Mouse (Mus musculus) ES-Bruce4 (cell line): ENCODE data around the gene Hemgn. TPM values are rescaled to one million over a fixed set of nuclear protein-coding genes. Genes with fewer than 3 reads are reported as not detected.
A peak's percentile ranks its signal among the peaks of the same experiment; 100 is the strongest.

Experiments
- H3K27ac ChIP-seq: 2 replicates; pipeline ENCODE4 v1.5.1; 2012; ENCODE audit warnings: low read length, inconsistent platforms; ENCODE audit not compliant: insufficient read depth
- H3K27me3 ChIP-seq: 2 replicates; pipeline ENCODE4 v1.6.1; 2012; ENCODE audit warnings: mild to moderate bottlenecking, low read length, inconsistent platforms; ENCODE audit not compliant: control insufficient read depth, poor library complexity, insufficient read depth, severe bottlenecking
- H3K36me3 ChIP-seq: 2 replicates; pipeline ENCODE4 v1.6.1; 2012; ENCODE audit warnings: inconsistent platforms, mild to moderate bottlenecking, low read length, moderate library complexity; ENCODE audit not compliant: control insufficient read depth, poor library complexity, insufficient read depth, severe bottlenecking
- H3K4me1 ChIP-seq: one replicate; pipeline ENCODE4 v1.8.1; 2011; ENCODE audit warnings: low read length; ENCODE audit not compliant: control insufficient read depth, insufficient read depth
- H3K4me3 ChIP-seq: 2 replicates; pipeline ENCODE4 v1.5.1; 2011; ENCODE audit warnings: low read depth, mild to moderate bottlenecking, low read length
- H3K9ac ChIP-seq: 2 replicates; pipeline ENCODE4 v1.6.1; 2012; ENCODE audit warnings: low read depth, mild to moderate bottlenecking, inconsistent platforms; ENCODE audit not compliant: poor library complexity, severe bottlenecking
- H3K9me3 ChIP-seq: replicated peaks from 2 replicates; pipeline ENCODE4 v1.6.1; 2012; ENCODE audit warnings: mild to moderate bottlenecking, low read length, inconsistent platforms; ENCODE audit not compliant: control insufficient read depth, poor library complexity, insufficient read depth, severe bottlenecking
- CTCF ChIP-seq: IDR thresholded peaks from one replicate; pipeline ENCODE4 v1.8.1; 2011; ENCODE audit warnings: low read depth, low read length
- EP300 ChIP-seq: IDR thresholded peaks from 2 replicates; pipeline ENCODE4 v1.6.1; 2011; ENCODE audit warnings: low read depth, low read length; ENCODE audit not compliant: insufficient read depth
- POLR2A ChIP-seq: IDR thresholded peaks from one replicate; pipeline ENCODE4 v1.8.1; 2011; ENCODE audit warnings: low read length; ENCODE audit not compliant: insufficient read depth
- polyA plus RNA-seq: library from polyadenylated mRNA; stranded (reverse); fragments of >200 nt; gene quantifications from 2 replicates; pipeline ENCODE4 v1.2.4, GENCODE M21; 2011; ENCODE audit warnings: low read depth; ENCODE audit not compliant: missing spikeins, insufficient read depth, insufficient read length

Gene Hemgn
- polyA plus RNA-seq, 1 experiment, result not detected

DNA sequence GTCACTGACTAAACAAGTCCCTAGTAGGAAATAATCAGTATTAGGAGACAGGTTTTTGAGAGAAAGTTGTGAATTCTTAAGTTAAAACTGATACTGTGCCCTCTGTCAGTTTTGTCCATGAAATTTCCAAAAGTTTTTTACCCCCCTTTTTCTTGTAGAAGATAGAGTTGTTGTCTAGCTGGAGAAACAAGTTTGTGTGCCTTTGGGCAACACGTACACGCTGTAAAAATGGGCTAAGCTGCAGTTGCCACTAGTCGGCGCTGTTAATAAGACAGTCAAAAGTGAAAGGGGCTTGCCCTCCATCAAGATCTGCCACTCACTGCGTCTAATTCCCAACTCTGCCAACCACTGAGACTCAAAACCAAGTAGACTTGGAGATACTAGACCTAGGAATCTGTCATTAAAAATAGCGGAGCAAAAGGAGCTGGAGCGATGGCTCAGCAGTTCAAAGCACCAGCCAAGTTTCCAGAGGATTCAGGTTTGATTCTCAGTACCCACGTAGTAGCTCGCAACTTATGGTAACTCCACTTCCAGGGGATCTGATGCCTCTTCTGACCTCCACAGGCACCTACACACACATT, 22.8 kb downstream of the Hemgn start:
- H3K4me1 ChIP-seq, result no peaks in the 10 kb centered on the region
- TF ChIP-seq POLR2A, result no peak
- TF ChIP-seq CTCF, result peak; percentile 64
- no peaks in the 10 kb centered on the region for H3K9me3 ChIP-seq
- peaks cover 11% of the 10 kb centered on the region for H3K36me3 ChIP-seq
- H3K9ac ChIP-seq, result peak overlapping the region; percentile 89
- H3K27me3 ChIP-seq, result no peaks in the 10 kb centered on the region
- no peak overlapping the region for H3K27ac ChIP-seq
- H3K4me3 ChIP-seq, result no peak overlapping the region

DNA sequence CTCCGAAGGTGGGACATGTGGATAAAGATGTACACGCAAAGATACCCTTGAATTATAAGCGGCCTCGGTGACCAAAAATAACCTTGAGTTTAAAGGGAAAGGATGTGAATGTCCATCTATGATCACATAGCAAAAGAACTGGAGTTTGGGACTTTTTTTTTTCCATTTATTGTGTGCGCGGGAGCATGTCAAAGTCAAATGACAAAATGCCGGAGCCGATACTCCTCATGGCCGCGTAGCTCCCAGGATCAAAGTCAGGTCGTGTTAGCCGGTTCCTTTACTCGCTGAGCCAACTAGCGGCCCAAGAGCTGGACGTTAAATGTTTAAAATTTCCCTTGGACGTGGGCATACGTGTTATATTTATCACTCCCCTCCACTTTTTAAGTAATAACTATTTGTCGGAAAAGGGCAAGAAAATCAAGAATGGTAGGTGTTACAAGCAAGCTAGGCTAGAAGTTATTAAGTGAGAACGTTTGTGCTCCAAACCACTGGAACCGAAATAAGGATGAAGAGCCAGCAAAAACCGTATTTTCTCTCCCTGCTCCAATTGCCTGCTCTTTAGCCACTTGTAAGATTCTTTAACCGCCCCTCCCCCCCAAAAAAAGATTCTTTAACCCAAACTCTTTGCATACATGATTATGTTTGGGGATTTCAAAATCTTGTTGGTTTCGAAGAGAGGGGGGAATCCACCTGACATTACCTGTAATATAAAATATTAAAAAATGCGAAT, 23.5 kb downstream of the Hemgn start:
- TF ChIP-seq POLR2A (no peak), CTCF (no peak), EP300 (no peak)
- H3K27ac ChIP-seq, result peak overlapping the region; percentile 75
- H3K9me3 ChIP-seq, result no peaks in the 10 kb centered on the region
- peak overlapping the region; percentile 87 for H3K4me3 ChIP-seq
- peaks cover 11% of the 10 kb centered on the region for H3K36me3 ChIP-seq
- H3K9ac ChIP-seq, result peak overlapping the region; percentile 89
- no peaks in the 10 kb centered on the region for H3K27me3 ChIP-seq
- H3K4me1 ChIP-seq, result no peaks in the 10 kb centered on the region

DNA sequence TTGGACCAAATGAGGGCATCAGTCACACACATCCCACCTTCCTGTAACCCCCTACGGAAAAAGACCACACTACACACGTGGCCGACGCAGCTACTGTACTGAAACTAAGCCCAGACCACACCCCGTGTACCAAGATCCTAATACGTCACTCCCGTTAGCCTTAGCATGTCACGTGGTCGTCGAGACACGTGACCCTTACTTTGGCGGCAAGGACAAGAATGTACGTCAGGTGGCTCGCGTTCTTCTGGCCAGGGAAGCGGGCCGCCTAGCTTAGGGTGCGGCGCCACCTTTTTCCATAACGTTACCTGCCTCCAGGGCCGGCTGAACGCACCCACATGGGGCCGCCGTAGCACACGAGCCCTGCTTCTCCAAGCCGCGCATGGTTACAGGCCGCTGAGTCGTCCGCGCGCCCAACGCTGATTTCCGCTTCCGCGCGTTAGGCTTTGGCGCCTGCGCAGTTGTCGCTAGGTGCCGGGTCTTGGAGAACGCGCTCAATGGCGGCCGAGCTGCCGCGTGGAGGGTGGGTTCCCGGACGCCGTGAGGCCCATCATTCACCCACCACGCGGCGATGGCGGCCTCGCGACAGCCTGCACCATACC, 24.2 kb downstream of the Hemgn start, which contains the start of gene Trmo:
Trmo (minus strand) TSS at position 425 of the 599 bp plus-strand sequence.
- Histone ChIP-seq H3K4me3 (peak within 1 kb of the TSS; percentile 87), H3K4me1 (no peaks in the 10 kb centered on the region), H3K27ac (peak within 1 kb of the TSS; percentile 75), H3K36me3 (peaks cover 13% of the 10 kb centered on the region), H3K9ac (peak within 1 kb of the TSS; percentile 89), H3K27me3 (no peaks in the 10 kb centered on the region), H3K9me3 (no peaks in the 10 kb centered on the region)
- TF ChIP-seq CTCF, result no peak
- TF ChIP-seq EP300, result peak; percentile 52; the same call in 1 of the 2 replicates
- peak; percentile 91 for TF ChIP-seq POLR2A

DNA sequence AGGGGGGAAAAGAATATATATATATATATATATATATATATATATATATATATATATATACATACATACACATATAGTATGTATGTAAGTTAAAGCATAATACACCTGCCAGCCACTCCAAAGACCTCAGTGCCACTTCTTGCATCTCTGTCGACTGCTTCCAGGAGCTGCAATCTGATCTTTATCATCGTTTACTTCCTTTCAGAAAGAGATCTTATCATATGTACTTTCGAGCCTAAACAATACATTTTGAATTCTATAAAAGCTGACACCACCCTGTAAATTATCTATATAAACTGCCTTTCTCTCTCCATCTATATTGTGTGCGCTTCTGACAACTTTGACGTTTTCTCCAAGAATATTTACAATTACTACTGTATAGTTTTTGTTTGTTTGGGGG, 24.8 kb downstream of the Hemgn start:
- Histone ChIP-seq H3K4me1 (no peaks in the 10 kb centered on the region), H3K4me3 (peak overlapping the region; percentile 27; the same call in 1 of the 2 replicates), H3K36me3 (peaks cover 17% of the 10 kb centered on the region), H3K27me3 (no peaks in the 10 kb centered on the region), H3K27ac (no peak overlapping the region), H3K9me3 (no peaks in the 10 kb centered on the region), H3K9ac (peak overlapping the region; percentile 72)
- TF ChIP-seq EP300, result no peak
- no peak for TF ChIP-seq CTCF
- no peak for TF ChIP-seq POLR2A

DNA sequence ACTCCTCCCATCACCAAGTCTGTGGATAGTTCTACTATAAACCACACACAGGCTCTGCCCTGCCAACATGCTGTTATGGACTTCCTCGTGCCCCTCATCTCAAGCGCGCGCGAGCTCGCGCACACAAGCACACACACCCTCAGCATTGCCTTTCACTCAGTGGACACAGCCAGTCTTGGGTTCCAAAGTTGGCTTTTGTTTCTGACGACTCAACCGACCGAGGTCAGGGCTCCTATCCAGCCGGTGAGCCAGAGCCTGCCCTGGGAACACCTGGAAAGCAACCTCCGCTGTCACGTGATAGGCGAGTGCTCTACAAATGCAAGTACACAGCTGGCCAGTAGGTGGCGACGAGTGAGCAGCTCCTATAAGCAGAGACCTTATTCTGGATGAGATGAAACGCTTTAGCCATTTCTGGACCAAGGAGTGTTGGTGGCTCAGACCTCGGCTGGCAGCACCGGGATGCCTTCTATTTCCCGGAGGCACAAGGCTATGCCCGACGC, 38.4 kb downstream of the Hemgn start:
- peaks cover 2% of the 10 kb centered on the region for H3K4me1 ChIP-seq
- peaks cover 4% of the 10 kb centered on the region; the same call in 1 of the 2 replicates for H3K36me3 ChIP-seq
- no peaks in the 10 kb centered on the region for H3K27me3 ChIP-seq
- peak overlapping the region; percentile 70 for H3K4me3 ChIP-seq
- H3K9ac ChIP-seq, result peak overlapping the region; percentile 29
- H3K9me3 ChIP-seq, result no peaks in the 10 kb centered on the region
- peak overlapping the region; percentile 19 for H3K27ac ChIP-seq
- peak; percentile 89 for TF ChIP-seq CTCF
- TF ChIP-seq POLR2A, result peak; percentile 50
- TF ChIP-seq EP300, result peak; percentile 35; the same call in 1 of the 2 replicates

DNA sequence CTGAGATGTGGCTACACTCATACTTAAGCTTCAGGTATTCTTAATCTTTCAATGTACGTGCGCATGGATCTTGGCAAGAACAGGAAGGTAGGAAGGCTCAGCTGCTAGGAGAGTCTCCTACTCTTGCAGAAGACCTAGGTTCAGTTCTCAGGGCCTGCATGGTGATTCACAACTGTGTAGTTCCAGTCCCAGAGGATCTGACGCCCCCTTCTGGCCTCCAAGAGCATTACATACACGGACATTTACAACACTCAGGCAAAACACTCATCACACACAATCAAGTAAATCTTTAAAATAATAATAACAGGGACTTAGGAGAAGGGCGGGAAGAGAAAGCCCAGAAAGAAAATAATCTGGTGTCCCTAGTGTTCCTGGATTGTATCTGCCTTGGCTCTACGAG, 38.9 kb downstream of the Hemgn start:
- Histone ChIP-seq H3K4me3 (peak overlapping the region; percentile 70), H3K9me3 (no peaks in the 10 kb centered on the region), H3K27ac (peak overlapping the region; percentile 19), H3K27me3 (no peaks in the 10 kb centered on the region), H3K4me1 (peaks cover 2% of the 10 kb centered on the region), H3K36me3 (0 out of 2 replicates have a peak, but pooled peaks cover 3% of the 10 kb centered on the region), H3K9ac (peak overlapping the region; percentile 29)
- TF ChIP-seq CTCF (peak; percentile 69), POLR2A (no peak), EP300 (no peak)
